Mouse (Mus musculus): ENCODE measurements at regions not wholly inside any gene's neighbourhood (a gene's known extent, or its start where the extent isn't known, plus 50 kb on each side); places are given as distances from the start of the nearest gene placed in this dataset.

- no peak for DNase-seq (ENCODE audit: low spot score in 2 of 2)
Measured at GRCm38 (mm10) chr9:61583281-61584072, 211.3 kb downstream of the Tle3 start.

- no peak for DNase-seq (ENCODE audit: low spot score in 2 of 2)
Measured at GRCm38 (mm10) chr9:61581046-61581445, 208.9 kb downstream of the Tle3 start.

- DNase-seq (ENCODE audit: low spot score in 2 of 2): no peak
Measured at GRCm38 (mm10) chr9:61578255-61578654, 206.1 kb downstream of the Tle3 start.

- DNase-seq (ENCODE audit: low spot score in 2 of 2): peak; percentile 81 to 85
Measured at GRCm38 (mm10) chr9:61573634-61574359, 201.6 kb downstream of the Tle3 start.

- DNase-seq (ENCODE audit: low spot score in 2 of 2): no peak
Measured at GRCm38 (mm10) chr9:61563017-61563416, 190.9 kb downstream of the Tle3 start.

GRCm38 (mm10) chr9:61561551-61561950, 189.4 kb downstream of the Tle3 start:
- DNase-seq (ENCODE audit: low spot score in 2 of 2): no peak

GRCm38 (mm10) chr9:61558621-61559020, 186.5 kb downstream of the Tle3 start:
- peak; percentile 62 to 73 for DNase-seq (ENCODE audit: low spot score in 2 of 2)

GRCm38 (mm10) chr9:61557025-61557424, 184.9 kb downstream of the Tle3 start:
- peak in 1 of 2 experiments; percentile 25 for DNase-seq (ENCODE audit: low spot score in 2 of 2)

- DNase-seq (ENCODE audit: low spot score in 2 of 2): no peak
Measured at GRCm38 (mm10) chr9:61555173-61555572, 183.0 kb downstream of the Tle3 start.

GRCm38 (mm10) chr9:61554611-61555010, 182.4 kb downstream of the Tle3 start:
- no peak for DNase-seq (ENCODE audit: low spot score in 2 of 2)

- no peak for DNase-seq (ENCODE audit: low spot score in 2 of 2)
Measured at GRCm38 (mm10) chr9:61553626-61554025, 181.5 kb downstream of the Tle3 start.

GRCm38 (mm10) chr9:61551361-61551760, 179.2 kb downstream of the Tle3 start:
- no peak for DNase-seq (ENCODE audit: low spot score in 2 of 2)

- DNase-seq (ENCODE audit: low spot score in 2 of 2): no peak
Measured at GRCm38 (mm10) chr9:61550326-61550725, 178.2 kb downstream of the Tle3 start.

- peak; percentile 48 to 66 for DNase-seq (ENCODE audit: low spot score in 2 of 2)
Measured at GRCm38 (mm10) chr9:61549692-61550241, 177.6 kb downstream of the Tle3 start.

GRCm38 (mm10) chr9:61537316-61538189, 165.4 kb downstream of the Tle3 start:
- DNase-seq (ENCODE audit: low spot score in 2 of 2): no peak

- DNase-seq (ENCODE audit: low spot score in 2 of 2): no peak
Measured at GRCm38 (mm10) chr9:61533237-61533636, 161.1 kb downstream of the Tle3 start.

GRCm38 (mm10) chr9:61530263-61531045, 158.3 kb downstream of the Tle3 start:
- DNase-seq (ENCODE audit: low spot score in 2 of 2): peak; percentile 33 to 71

GRCm38 (mm10) chr9:61528286-61528865, 156.2 kb downstream of the Tle3 start:
- DNase-seq (ENCODE audit: low spot score in 2 of 2): no peak

GRCm38 (mm10) chr9:61527491-61528056, 155.4 kb downstream of the Tle3 start:
- DNase-seq (ENCODE audit: low spot score in 2 of 2): no peak

- DNase-seq (ENCODE audit: low spot score in 2 of 2): no peak
Measured at GRCm38 (mm10) chr9:61520136-61520535, 148.0 kb downstream of the Tle3 start.
